Mouse (Mus musculus): ENCODE measurements around the gene Jup.

The Jup gene

GRCm38 (mm10) chr11:100397600-100398389 is at the start of gene Jup:
Jup (minus strand) TSS chr11:100397763.
- ATAC-seq (ENCODE audit: insufficient number of reproducible peaks, low FRiP score, low TSS enrichment) = peak; percentile 94

DNA sequence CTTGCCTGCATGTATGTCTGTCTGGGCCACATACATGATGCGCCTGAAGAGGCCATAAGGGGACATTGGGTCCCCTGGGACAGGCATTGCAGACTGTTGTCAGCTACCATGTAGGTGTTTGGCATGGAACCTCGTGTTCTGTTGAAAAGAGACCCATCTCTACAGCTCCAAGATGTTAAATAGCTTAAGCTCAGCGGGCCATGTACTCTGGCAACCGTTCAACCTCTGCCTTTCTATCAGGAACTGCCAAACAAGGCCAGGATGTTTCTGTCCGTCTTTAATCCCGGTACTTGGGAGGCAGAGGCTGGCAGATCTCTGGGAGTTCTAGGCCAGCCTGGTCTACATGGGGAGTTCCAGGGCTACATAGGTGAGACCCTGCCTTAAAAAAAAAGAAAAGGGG is 45.1 kb upstream of the Jup start:
- no peak for ATAC-seq (ENCODE audit: insufficient number of reproducible peaks, low FRiP score, low TSS enrichment)

- no peak for ATAC-seq (ENCODE audit: insufficient number of reproducible peaks, low FRiP score, low TSS enrichment)
These were observed 44.2 kb upstream of the Jup start, which contains the start of the genes Nt5c3b and Klhl10 for GRCm38 (mm10) chr11:100441797-100442196. Nt5c3b (minus strand) TSS chr11:100441808. Klhl10 (plus strand) TSS chr11:100441917.

- ATAC-seq (ENCODE audit: insufficient number of reproducible peaks, low FRiP score, low TSS enrichment) = peak; percentile 87; the same call in 1 of the 2 replicates
These were observed 43.3 kb upstream of the Jup start for GRCm38 (mm10) chr11:100440691-100441522.

GRCm38 (mm10) chr11:100437901-100438300 is 40.3 kb upstream of the Jup start:
- no peak for ATAC-seq (ENCODE audit: insufficient number of reproducible peaks, low FRiP score, low TSS enrichment)

GRCm38 (mm10) chr11:100435678-100436246 is 38.2 kb upstream of the Jup start:
- no peak for ATAC-seq (ENCODE audit: insufficient number of reproducible peaks, low FRiP score, low TSS enrichment)

- no peak for ATAC-seq (ENCODE audit: insufficient number of reproducible peaks, low FRiP score, low TSS enrichment)
These were observed 34.4 kb upstream of the Jup start for GRCm38 (mm10) chr11:100432002-100432401.

DNA sequence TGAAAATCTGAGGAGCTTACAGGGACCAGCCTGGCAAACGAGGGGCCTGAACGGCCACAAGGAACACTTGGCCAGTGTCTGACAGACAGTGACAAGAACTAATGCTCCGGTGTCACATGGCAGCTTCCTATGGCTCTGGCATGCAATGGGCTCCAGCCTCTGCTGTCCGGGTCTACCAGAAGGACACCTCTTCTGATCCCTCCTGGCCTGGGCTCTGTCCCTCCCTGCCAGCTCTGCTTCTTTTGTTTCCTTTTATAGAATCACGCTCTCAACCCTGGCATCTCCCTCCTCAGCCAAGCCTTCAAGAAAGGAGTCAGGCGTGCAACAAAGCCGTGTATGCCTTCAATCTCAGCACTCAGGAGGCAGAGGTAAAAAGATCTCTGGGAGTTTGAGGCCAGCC is 32.5 kb upstream of the Jup start:
- no peak for ATAC-seq (ENCODE audit: insufficient number of reproducible peaks, low FRiP score, low TSS enrichment)

DNA sequence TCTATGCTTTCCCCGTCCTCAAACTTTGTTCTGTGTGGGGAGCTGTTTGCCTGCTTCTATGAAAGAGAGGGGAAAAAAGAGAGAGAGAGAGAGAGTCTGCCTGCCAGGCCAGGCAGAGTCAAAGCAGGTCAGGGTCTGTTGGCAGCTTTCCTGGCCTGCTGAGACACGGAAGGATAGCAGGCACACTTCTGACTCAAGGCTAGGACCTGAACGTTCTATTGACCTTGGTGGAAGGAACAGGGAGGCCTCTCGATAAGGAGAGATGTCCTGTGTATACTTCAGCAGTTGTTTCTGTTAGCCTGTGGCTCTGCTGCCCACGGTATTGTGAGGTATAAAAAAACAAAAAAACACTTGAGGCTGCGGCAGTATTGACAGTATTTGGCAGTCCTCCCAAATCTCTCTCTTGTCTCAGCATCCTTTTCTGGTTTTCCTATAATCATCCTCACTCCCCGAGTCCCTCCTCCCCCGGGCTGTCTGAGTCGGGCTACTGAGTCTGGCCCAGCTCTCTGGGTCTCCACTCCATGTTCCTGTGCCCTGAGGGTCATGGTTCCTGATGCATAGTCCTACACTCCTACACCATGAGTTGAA is 31.1 kb upstream of the Jup start:
- no peak for ATAC-seq (ENCODE audit: insufficient number of reproducible peaks, low FRiP score, low TSS enrichment)

DNA sequence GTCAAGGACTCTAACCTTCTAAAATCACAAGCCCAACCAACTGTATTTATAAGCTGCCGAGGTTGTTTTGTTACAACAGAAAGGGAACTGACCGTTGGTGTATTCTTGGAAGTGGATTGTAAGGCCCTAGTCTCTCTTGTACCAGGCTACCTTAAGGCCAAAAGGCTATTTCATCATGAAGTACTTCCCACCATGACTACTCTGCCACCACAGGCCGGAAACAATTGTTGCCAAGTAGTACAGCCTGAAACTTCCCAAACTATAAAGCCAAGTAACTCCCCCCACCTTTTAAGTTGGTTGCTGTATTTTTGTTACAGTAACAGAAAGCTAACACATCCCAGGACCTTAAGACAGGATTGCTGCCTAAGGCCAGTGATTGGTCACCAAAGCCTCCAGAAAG is 29.3 kb upstream of the Jup start:
- ATAC-seq (ENCODE audit: insufficient number of reproducible peaks, low FRiP score, low TSS enrichment) = no peak

DNA sequence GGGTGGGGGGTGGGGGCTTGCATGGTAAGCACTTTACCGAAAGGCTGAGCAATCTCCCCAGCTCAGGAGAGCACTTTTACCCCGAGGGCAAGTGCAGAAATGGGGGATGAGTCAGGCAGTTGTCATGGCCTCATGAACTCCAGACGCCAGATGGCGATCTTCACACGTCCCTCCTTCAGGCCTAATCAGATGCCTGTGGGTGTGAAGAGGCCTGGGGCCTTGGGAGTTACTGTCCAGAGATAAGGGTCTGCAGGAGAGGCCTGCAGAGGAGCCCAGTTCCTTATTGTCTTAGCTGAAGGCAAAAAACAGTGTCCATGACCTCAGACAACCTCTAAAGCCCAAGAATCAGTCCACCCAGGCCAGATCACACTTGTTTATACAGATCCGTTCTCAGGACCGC is 28.3 kb upstream of the Jup start:
- no peak for ATAC-seq (ENCODE audit: insufficient number of reproducible peaks, low FRiP score, low TSS enrichment)

DNA sequence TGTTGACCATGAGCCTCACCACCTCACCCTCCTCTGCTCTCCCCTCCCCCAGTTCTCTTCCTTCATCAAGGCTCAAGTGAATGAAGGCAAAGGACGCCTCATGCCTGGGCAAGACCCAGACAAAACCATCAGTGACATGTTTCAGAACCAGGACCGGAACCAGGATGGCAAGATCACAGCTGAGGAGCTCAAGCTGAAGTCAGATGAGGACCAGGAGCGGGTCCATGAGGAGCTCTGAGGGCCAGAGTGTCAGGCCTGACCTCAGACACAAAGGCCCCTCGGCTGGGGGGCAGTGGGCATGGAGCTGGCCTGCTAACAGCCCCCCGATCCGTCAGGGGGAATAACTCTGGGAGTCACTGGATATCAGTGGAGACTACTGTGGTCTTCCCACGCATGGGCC is 26.3 kb upstream of the Jup start:
- no peak for ATAC-seq (ENCODE audit: insufficient number of reproducible peaks, low FRiP score, low TSS enrichment)

GRCm38 (mm10) chr11:100421537-100421936 is 24.0 kb upstream of the Jup start:
- ATAC-seq (ENCODE audit: insufficient number of reproducible peaks, low FRiP score, low TSS enrichment) = no peak

DNA sequence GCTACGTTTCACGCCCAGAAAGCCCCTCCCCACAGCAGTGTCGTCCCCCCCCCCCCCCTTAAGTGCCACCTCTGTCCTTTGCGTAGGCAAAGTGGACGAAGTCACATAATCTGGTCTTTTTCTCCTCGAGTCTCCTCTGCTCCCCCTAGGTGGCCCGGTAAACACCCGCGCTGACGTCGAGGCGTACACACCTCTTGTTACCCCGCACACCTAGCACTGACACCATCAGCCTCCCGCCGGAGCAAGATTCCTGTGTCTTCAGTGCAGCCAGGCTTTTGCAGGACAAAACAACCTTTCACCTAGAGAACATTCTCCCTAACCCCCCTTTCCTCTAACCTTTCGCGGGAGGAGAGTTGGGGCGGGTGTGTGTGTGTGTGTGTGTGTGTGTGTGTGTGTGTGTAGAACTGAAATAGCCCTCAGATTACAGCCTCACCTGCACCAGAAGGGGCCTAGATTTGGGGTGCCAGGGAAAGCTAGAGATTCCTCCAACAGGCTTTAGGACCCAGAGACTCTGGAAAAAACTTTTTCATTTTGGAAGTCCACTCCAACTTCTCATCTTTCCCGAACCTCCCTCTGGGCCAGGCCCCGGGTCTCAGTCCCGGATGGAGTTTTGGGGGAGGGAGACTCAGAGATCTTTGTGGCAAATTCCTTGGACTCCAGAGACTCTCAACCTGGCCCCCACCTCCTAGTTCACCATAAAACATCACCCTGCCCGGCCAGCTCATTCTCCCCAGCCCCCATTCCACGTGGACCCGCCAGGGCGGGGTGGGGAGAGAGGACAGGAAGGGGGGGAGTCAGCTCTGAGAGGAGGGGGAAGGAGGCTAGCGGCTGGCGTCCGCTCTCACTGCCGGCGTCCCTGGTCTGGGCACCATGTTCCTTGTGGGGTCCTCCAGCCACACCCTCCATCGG is 17.6 kb upstream of the Jup start, which contains the start of gene Fkbp10:
Gene Fkbp10, plus strand, starts transcription at position 784 of the 909 bp plus-strand sequence.
- no peak for ATAC-seq (ENCODE audit: insufficient number of reproducible peaks, low FRiP score, low TSS enrichment)

DNA sequence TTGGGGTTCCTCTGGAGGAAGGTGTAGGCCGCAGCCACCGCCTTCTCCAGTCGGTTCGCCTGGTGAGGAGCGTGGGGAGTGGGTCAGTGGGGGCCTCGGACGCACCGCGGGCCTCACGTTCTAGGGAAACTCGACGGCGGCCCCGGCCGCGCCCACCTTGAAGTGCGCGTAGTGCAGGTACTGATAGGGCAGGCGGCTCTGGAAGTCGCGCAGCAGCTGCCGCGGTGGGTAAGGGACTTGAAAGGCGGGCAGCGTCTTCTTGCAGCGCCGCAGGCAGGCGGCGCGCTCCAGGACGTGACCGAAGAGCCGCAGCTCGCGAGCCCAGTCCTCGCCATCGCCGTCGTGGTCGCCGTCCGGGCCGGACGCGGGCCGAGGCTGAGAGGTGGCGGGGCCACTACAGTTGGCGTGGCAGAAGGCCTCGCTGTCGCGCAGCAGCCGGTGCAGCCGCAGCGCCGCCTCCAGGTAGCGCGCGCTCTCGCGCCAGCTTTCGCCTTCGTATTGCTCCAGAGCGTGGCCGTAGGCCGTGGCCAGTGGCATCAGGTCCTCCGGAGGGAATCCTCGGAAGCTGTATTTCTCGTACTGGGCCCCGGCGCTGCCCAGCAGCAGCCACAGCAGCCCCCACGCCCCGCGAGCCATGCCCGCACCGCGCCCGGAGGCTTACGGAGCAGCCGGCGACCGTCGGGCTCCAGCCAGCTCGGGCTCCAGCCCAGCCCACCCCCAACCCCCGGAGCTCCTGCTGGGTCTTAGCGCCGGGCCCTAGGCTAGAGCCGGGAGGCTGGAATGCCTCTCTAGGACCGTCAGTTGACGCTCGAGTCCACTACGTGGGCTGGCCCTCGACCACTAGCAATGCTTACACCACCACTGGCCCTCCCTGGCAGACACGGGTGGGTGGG is 16.7 kb upstream of the Jup start, which contains the start of gene P3h4:
Gene P3h4, minus strand, starts transcription at position 816 of the 893 bp plus-strand sequence.
- peak; percentile 77 for ATAC-seq (ENCODE audit: insufficient number of reproducible peaks, low FRiP score, low TSS enrichment)

GRCm38 (mm10) chr11:100413541-100413940 is 16.0 kb upstream of the Jup start:
- ATAC-seq (ENCODE audit: insufficient number of reproducible peaks, low FRiP score, low TSS enrichment) = no peak

- ATAC-seq (ENCODE audit: insufficient number of reproducible peaks, low FRiP score, low TSS enrichment) = no peak
These were observed 14.2 kb upstream of the Jup start for GRCm38 (mm10) chr11:100411736-100412135.

- no peak for ATAC-seq (ENCODE audit: insufficient number of reproducible peaks, low FRiP score, low TSS enrichment)
These were observed 12.1 kb upstream of the Jup start for GRCm38 (mm10) chr11:100409686-100410085.

Data from cerebellum, adult (tissue).